Mouse (Mus musculus) cerebellum, adult 11 months (tissue): ENCODE data around the gene Pml.

Source experiments
- DNase-seq: peaks from one replicate; pipeline ENCODE4 v3.0.0; 2022

Pml gene

GRCm38 (mm10) chr9:58200270-58201090 lies 49.1 kb downstream of the Pml start:
- DNase-seq = no peak

- no peak for DNase-seq
Measured at GRCm38 (mm10) chr9:58199381-58200269, 50.0 kb downstream of the Pml start.

- peak; percentile 15 for DNase-seq
Measured at GRCm38 (mm10) chr9:58198801-58199371, 50.7 kb downstream of the Pml start.

GRCm38 (mm10) chr9:58197781-58198701 lies 51.5 kb downstream of the Pml start:
- DNase-seq = peak; percentile 18

GRCm38 (mm10) chr9:58196610-58197567 lies 52.7 kb downstream of the Pml start:
- DNase-seq = no peak

- no peak for DNase-seq
Measured at GRCm38 (mm10) chr9:58196141-58196540, 53.4 kb downstream of the Pml start.

- no peak for DNase-seq
Measured at GRCm38 (mm10) chr9:58195671-58196070, 53.9 kb downstream of the Pml start.

GRCm38 (mm10) chr9:58194222-58194621 lies 55.4 kb downstream of the Pml start:
- DNase-seq = no peak

- DNase-seq = no peak
Measured at GRCm38 (mm10) chr9:58184456-58184855, 65.1 kb downstream of the Pml start.

GRCm38 (mm10) chr9:58179390-58179789 lies 70.2 kb downstream of the Pml start:
- no peak for DNase-seq

- DNase-seq = no peak
Measured at GRCm38 (mm10) chr9:58177165-58177564, 72.4 kb downstream of the Pml start.

- no peak for DNase-seq
Measured at GRCm38 (mm10) chr9:58175745-58176487, 73.7 kb downstream of the Pml start.

GRCm38 (mm10) chr9:58174818-58175251 lies 74.8 kb downstream of the Pml start:
- DNase-seq = no peak

- no peak for DNase-seq
Measured at GRCm38 (mm10) chr9:58172863-58173262, 76.7 kb downstream of the Pml start.

GRCm38 (mm10) chr9:58169426-58169825 lies 80.2 kb downstream of the Pml start:
- no peak for DNase-seq

GRCm38 (mm10) chr9:58168880-58169279 lies 80.7 kb downstream of the Pml start:
- no peak for DNase-seq
